Mouse (Mus musculus): ENCODE results near the gene Nat9. TPM values are rescaled to one million over a fixed set of nuclear protein-coding genes. Genes with fewer than 3 reads are reported as not detected.

Nat9 gene
- polyA plus RNA-seq, 1 experiment from 2014 or later, result 41.6 TPM

- no peak for ATAC-seq (ENCODE audit: insufficient number of reproducible peaks, low FRiP score, low TSS enrichment, low read depth)
- 46% methylated on average over 13 of the region's 13 CpGs for WGBS
- peaks cover 6% of the 10 kb centered on the region for H3K4me1 ChIP-seq
- no peak overlapping the region for H3K4me3 ChIP-seq (replicated peaks)
- H3K9ac ChIP-seq, result no peak overlapping the region
- no peak overlapping the region for H3K4me2 ChIP-seq (replicated peaks)
- no peaks in the 10 kb centered on the region for H3K9me3 ChIP-seq (replicated peaks)
- H3K36me3 ChIP-seq, result peaks cover 7% of the 10 kb centered on the region
- no peaks in the 10 kb centered on the region for H3K27me3 ChIP-seq
- no peak overlapping the region for H3K27ac ChIP-seq (replicated peaks)
Observed at GRCm38 (mm10) chr11:115212116-115212515, 24.5 kb upstream of the Nat9 start.

- H3K4me3 ChIP-seq (replicated peaks), result no peak overlapping the region
- ATAC-seq (ENCODE audit: insufficient number of reproducible peaks, low FRiP score, low TSS enrichment, low read depth), result no peak
- 69% methylated on average over 7 of the region's 7 CpGs for WGBS
- peaks cover 6% of the 10 kb centered on the region; the same call in 1 of the 2 replicates for H3K4me1 ChIP-seq
- peaks cover 29% of the 10 kb centered on the region for H3K36me3 ChIP-seq
- no peaks in the 10 kb centered on the region for H3K9me3 ChIP-seq (replicated peaks)
- H3K27ac ChIP-seq (replicated peaks), result no peak overlapping the region
- no peak overlapping the region for H3K9ac ChIP-seq
- no peaks in the 10 kb centered on the region for H3K27me3 ChIP-seq
- no peak overlapping the region for H3K4me2 ChIP-seq (replicated peaks)
Observed at GRCm38 (mm10) chr11:115209958-115210357, 22.3 kb upstream of the Nat9 start.

DNA sequence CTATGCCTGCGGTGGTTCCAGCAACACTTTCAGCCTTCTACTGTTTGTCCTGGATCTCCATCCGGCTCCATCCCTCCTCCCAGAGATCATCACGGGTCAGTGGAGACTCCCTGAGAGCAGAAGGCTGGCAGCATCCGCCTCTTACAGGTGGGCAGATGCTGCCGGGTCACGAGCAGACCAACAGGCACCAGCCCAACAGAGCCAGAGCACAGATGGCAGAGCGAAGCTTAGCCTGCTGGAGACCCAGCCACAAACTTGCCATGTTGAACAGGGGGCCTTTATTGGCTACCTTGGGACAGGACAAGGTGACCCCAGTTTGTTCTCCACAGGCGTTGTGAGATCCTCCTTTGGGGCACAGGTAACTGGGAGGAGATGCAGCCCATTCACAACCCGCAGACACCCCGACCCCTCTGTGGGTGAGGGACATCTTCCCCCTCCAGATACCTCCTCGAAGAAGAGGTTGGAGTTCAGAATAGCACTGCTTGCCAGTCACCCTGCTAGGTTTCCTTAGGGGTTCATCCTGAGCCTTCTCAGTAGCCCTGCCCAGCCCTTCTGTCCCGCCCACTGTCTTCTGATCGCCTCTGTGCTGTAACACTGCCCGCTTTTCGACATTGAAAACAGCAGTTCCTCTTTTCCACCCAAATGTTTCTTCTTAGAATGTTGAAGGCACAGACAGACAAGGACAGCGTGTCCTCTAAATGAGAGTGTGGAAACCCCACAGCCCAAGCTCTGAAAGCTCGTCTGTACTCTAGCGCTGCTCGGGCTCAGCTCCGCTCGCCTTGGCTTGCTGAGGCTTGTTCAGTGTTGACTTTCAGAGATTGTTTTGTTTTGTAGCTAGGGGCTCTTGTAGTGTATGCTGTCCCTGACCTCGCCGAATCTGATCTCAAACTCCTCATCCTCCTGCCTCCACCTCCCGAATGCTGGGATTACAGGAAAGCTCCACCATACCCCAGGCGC is 21.4 kb upstream of the Nat9 start:
- Histone ChIP-seq H3K4me3 (replicated peaks) (no peak overlapping the region), H3K4me2 (replicated peaks) (no peak overlapping the region), H3K36me3 (peaks cover 34% of the 10 kb centered on the region), H3K4me1 (peaks cover 6% of the 10 kb centered on the region; the same call in 1 of the 2 replicates), H3K9ac (no peak overlapping the region), H3K9me3 (replicated peaks) (no peaks in the 10 kb centered on the region), H3K27me3 (no peaks in the 10 kb centered on the region), H3K27ac (replicated peaks) (no peak overlapping the region)
- 64% methylated on average over 25 of the region's 25 CpGs for WGBS
- no peak for ATAC-seq (ENCODE audit: insufficient number of reproducible peaks, low FRiP score, low TSS enrichment, low read depth)

DNA sequence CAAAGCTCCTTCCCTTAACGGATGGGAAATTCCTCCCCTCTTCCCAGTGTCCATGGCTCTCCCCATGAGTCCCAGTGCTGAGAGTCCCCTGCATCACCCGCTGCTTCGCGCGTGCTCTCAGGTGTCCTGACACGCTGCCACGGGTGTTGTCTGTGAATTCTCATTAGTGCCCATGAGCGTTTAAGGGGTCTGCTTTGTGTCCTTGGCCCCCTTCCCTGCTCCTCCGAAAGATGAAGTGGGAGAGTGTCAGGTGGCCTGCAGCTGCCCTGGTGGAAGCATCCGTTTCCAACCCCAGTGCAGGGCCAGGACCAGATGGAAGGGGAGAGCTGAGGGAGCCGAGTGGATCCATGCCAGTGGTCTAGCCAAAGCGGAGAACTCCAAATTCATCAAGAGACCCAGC is 20.5 kb upstream of the Nat9 start:
- Histone ChIP-seq H3K9me3 (replicated peaks) (no peaks in the 10 kb centered on the region), H3K27me3 (no peaks in the 10 kb centered on the region; the same call in 1 of the 2 replicates), H3K27ac (replicated peaks) (no peak overlapping the region), H3K4me2 (replicated peaks) (no peak overlapping the region), H3K4me1 (peaks cover 6% of the 10 kb centered on the region; the same call in 1 of the 2 replicates), H3K4me3 (replicated peaks) (no peak overlapping the region), H3K9ac (no peak overlapping the region), H3K36me3 (peaks cover 35% of the 10 kb centered on the region)
- no peak for ATAC-seq (ENCODE audit: insufficient number of reproducible peaks, low FRiP score, low TSS enrichment, low read depth)
- 83% methylated on average over 12 of the region's 12 CpGs for WGBS

GRCm38 (mm10) chr11:115202756-115203155 is 15.1 kb upstream of the Nat9 start:
- no peak overlapping the region for H3K4me3 ChIP-seq (replicated peaks)
- H3K4me2 ChIP-seq (replicated peaks), result no peak overlapping the region
- H3K9ac ChIP-seq, result no peak overlapping the region
- ATAC-seq (ENCODE audit: insufficient number of reproducible peaks, low FRiP score, low TSS enrichment, low read depth), result peak; percentile 21; the same call in 1 of the 2 replicates
- no peaks in the 10 kb centered on the region; the same call in 1 of the 2 replicates for H3K27me3 ChIP-seq
- no peaks in the 10 kb centered on the region for H3K4me1 ChIP-seq
- peaks cover 56% of the 10 kb centered on the region for H3K36me3 ChIP-seq
- no peak overlapping the region for H3K27ac ChIP-seq (replicated peaks)
- H3K9me3 ChIP-seq (replicated peaks), result no peaks in the 10 kb centered on the region
- WGBS, result 95% methylated on average over 9 of the region's 9 CpGs

GRCm38 (mm10) chr11:115202316-115202715 is 14.7 kb upstream of the Nat9 start:
- Histone ChIP-seq H3K4me2 (replicated peaks) (no peak overlapping the region), H3K9ac (no peak overlapping the region), H3K36me3 (peaks cover 53% of the 10 kb centered on the region), H3K27ac (replicated peaks) (no peak overlapping the region), H3K4me3 (replicated peaks) (no peak overlapping the region), H3K27me3 (no peaks in the 10 kb centered on the region; the same call in 1 of the 2 replicates), H3K4me1 (no peaks in the 10 kb centered on the region), H3K9me3 (replicated peaks) (no peaks in the 10 kb centered on the region)
- peak; percentile 81 for ATAC-seq (ENCODE audit: insufficient number of reproducible peaks, low FRiP score, low TSS enrichment, low read depth)
- 13% methylated on average over 12 of the region's 12 CpGs for WGBS

DNA sequence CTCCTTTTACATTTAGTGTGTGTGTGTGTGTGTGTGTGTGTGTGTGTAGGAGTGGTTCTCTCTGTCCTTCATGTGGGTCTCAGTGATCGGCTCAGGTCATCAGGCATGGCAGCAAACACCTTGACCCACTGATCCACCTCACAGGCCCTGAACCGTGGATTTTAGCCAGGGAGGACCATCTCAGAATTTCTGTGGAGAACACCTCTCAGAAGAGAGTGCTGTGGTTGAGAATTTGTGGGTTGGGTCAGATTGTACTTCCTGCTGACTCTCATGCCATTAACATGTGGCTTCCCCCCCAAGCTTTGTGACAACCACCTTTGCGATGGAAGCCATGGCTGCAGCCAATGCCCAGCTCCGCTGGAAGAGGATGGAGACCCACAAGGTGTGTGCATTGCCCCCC is 12.9 kb upstream of the Nat9 start:
- H3K36me3 ChIP-seq, result peaks cover 36% of the 10 kb centered on the region
- no peaks in the 10 kb centered on the region for H3K9me3 ChIP-seq (replicated peaks)
- H3K9ac ChIP-seq, result no peak overlapping the region
- no peak overlapping the region for H3K27ac ChIP-seq (replicated peaks)
- no peaks in the 10 kb centered on the region for H3K4me1 ChIP-seq
- ATAC-seq (ENCODE audit: insufficient number of reproducible peaks, low FRiP score, low TSS enrichment, low read depth), result no peak
- no peak overlapping the region for H3K4me2 ChIP-seq (replicated peaks)
- 86% methylated on average over 4 of the region's 4 CpGs for WGBS
- no peaks in the 10 kb centered on the region; the same call in 1 of the 2 replicates for H3K27me3 ChIP-seq
- no peak overlapping the region for H3K4me3 ChIP-seq (replicated peaks)

- Histone ChIP-seq H3K4me3 (replicated peaks) (no peak overlapping the region), H3K4me1 (no peaks in the 10 kb centered on the region), H3K27ac (replicated peaks) (no peak overlapping the region), H3K27me3 (no peaks in the 10 kb centered on the region; the same call in 1 of the 2 replicates), H3K9ac (no peak overlapping the region), H3K36me3 (peaks cover 26% of the 10 kb centered on the region; the same call in 1 of the 2 replicates), H3K4me2 (replicated peaks) (no peak overlapping the region), H3K9me3 (replicated peaks) (no peaks in the 10 kb centered on the region)
- 68% methylated on average over 12 of the region's 12 CpGs for WGBS
- no peak for ATAC-seq (ENCODE audit: insufficient number of reproducible peaks, low FRiP score, low TSS enrichment, low read depth)
Observed at GRCm38 (mm10) chr11:115198932-115199384, 11.3 kb upstream of the Nat9 start.

DNA sequence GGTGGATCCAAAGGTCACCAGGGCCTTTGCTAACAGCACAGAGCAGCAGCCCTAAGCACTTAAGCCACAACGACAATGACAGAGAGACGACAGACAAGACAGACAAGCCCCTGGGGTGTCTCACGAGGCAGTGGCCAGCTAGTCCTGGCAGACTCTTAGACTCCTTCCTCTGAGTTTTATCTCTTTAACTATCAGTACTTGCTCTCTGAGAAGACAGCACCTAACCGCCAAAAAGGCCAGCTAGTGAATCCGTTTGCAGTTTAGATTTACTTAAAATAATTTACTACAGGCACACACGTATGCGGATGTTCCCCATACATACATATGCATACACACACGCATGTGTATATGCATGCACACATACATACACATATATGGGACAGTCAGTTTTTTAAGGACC is 9.9 kb upstream of the Nat9 start:
- ATAC-seq (ENCODE audit: insufficient number of reproducible peaks, low FRiP score, low TSS enrichment, low read depth), result no peak
- 76% methylated on average over 8 of the region's 8 CpGs for WGBS
- H3K4me2 ChIP-seq (replicated peaks), result no peak overlapping the region

GRCm38 (mm10) chr11:115195933-115196332 is 8.3 kb upstream of the Nat9 start:
- no peaks in the 10 kb centered on the region for H3K9me3 ChIP-seq (replicated peaks)
- no peaks in the 10 kb centered on the region for H3K27me3 ChIP-seq
- 78% methylated on average over 5 of the region's 5 CpGs for whole genome bisulfite sequencing
- H3K27ac ChIP-seq (replicated peaks), result no peak overlapping the region
- no peak for ATAC-seq (ENCODE audit: insufficient number of reproducible peaks, low FRiP score, low TSS enrichment, low read depth)
- H3K4me1 ChIP-seq, result no peaks in the 10 kb centered on the region
- H3K36me3 ChIP-seq, result peaks cover 10% of the 10 kb centered on the region
- no peak overlapping the region for H3K4me2 ChIP-seq (replicated peaks)
- H3K9ac ChIP-seq, result no peak overlapping the region
- no peak overlapping the region for H3K4me3 ChIP-seq (replicated peaks)

More for the DNA sequence above, 9.9 kb upstream of the Nat9 start:
- no peaks in the 10 kb centered on the region for H3K9me3 ChIP-seq (replicated peaks)
- no peak overlapping the region for H3K27ac ChIP-seq (replicated peaks)
- no peak overlapping the region for H3K9ac ChIP-seq
- H3K27me3 ChIP-seq, result no peaks in the 10 kb centered on the region
- no peaks in the 10 kb centered on the region for H3K4me1 ChIP-seq
- peaks cover 20% of the 10 kb centered on the region; the same call in 1 of the 2 replicates for H3K36me3 ChIP-seq
- H3K4me3 ChIP-seq (replicated peaks), result no peak overlapping the region

DNA sequence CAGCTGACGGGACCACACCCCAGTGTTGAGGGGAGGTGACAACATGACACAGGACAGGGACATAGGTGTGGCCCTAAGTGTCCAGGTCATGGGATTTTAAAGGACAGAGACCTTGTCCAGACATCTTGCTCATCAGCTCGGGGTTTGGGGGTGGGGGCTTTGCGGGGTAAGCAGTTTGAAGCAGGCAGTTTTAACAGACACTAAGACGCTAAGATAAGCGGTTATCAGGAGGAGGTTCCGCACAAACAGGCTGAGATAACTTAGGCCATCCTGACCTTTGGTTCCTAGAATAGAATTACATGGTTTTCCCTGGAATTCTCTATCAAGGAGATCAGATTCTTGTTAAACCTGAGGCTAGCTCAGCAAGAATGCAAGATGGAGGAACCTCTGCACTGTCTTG is 7.0 kb upstream of the Nat9 start:
- H3K9me3 ChIP-seq (replicated peaks), result no peaks in the 10 kb centered on the region
- no peaks in the 10 kb centered on the region for H3K27me3 ChIP-seq
- H3K4me1 ChIP-seq, result no peaks in the 10 kb centered on the region
- no peak overlapping the region for H3K27ac ChIP-seq (replicated peaks)
- H3K4me2 ChIP-seq (replicated peaks), result no peak overlapping the region
- ATAC-seq (ENCODE audit: insufficient number of reproducible peaks, low FRiP score, low TSS enrichment, low read depth), result no peak
- peaks cover 8% of the 10 kb centered on the region; the same call in 1 of the 2 replicates for H3K36me3 ChIP-seq
- no peak overlapping the region for H3K9ac ChIP-seq
- no peak overlapping the region for H3K4me3 ChIP-seq (replicated peaks)
- WGBS, result 85% methylated on average over 6 of the region's 6 CpGs

Measured in embryonic facial prominence, embryonic 15.5 days (tissue).